Mouse (Mus musculus): ENCODE results near the gene Hist1h4d.
A peak's percentile ranks its signal among the peaks of the same experiment; 100 is the strongest.
"Not testable (repeated sequence)": the region's sequence is repeated elsewhere in the genome, so short reads cannot be mapped to it uniquely, and the experiment has no call there.

Hist1h4d gene

GRCm38 (mm10) chr13:23581408-23582218, at the start of gene Hist1h4d:
Gene Hist1h4d (plus strand): TSS chr13:23581598.
- DNase-seq = peak; percentile 94

DNA sequence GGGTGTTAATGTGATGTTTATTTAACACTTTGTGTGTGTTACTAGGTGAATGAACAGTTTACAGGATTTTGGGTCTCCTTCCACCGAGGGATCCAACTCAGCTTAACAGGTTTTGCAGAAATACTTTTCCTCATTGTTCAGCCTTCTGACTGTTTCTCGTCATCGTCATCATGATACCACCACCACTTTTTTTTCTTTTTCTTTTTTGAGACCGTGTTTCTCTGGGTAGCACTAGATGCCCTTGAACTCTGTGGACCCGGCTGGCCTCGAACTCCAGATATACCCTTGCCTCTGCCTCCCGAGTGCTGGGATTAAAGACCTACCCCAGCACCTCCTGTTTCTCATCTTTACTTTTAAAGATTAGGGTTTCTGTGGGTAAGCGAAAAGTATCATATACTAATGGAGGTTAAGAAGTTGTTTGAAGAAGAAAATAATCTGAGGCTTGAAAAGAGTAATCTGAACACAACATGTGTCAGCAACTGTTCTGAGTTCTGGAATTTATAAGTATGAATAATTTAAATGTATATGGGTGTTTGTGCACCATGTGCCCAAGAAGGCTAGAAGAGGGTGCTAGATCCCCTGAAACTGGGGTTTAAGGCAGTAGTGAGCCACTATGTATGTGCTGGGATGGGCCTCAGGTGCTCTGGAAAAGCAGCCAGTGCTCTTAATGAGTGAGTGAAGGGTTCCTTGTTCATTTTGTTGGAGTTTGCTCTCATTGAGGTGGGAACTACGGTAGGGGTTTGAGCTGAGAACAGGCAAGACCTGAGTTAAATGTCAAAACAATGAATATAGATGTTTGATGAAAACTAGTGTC, 48.9 kb upstream of the Hist1h4d start:
- DNase-seq = no peak

DNA sequence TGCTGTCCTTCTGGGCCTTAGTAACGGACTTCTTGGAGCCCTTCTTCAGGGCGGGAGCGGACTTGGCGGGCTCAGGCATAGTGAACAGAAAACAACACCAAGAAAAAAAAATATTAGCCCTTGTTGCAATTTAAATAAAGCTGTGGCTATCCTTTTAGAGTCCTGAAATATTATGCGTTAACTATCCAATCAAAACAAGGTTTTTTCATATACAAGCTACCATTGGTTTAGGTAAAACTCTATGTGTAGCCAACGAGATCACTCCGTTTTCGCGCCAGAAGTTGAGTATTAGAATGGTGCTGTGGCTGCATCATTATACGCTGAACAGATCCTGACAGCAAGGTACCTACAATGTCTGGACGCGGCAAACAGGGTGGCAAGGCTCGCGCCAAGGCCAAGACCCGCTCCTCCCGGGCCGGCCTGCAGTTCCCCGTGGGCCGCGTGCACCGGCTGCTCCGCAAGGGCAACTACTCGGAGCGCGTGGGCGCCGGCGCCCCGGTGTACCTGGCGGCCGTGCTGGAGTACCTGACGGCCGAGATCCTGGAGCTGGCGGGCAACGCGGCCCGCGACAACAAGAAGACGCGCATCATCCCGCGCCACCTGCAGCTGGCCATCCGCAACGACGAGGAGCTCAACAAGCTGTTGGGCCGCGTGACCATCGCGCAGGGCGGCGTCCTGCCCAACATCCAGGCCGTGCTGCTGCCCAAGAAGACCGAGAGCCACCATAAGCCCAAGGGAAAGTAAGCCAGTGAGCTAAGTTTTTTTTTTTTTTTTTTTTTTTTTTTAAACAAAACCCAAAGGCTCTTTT, 47.6 kb upstream of the Hist1h4d start, which contains the start of gene Hist1h2af:
TSS of gene Hist1h2af (plus strand) at position 347 of the 808 bp plus-strand sequence.
- peak; percentile 62 for DNase-seq

DNA sequence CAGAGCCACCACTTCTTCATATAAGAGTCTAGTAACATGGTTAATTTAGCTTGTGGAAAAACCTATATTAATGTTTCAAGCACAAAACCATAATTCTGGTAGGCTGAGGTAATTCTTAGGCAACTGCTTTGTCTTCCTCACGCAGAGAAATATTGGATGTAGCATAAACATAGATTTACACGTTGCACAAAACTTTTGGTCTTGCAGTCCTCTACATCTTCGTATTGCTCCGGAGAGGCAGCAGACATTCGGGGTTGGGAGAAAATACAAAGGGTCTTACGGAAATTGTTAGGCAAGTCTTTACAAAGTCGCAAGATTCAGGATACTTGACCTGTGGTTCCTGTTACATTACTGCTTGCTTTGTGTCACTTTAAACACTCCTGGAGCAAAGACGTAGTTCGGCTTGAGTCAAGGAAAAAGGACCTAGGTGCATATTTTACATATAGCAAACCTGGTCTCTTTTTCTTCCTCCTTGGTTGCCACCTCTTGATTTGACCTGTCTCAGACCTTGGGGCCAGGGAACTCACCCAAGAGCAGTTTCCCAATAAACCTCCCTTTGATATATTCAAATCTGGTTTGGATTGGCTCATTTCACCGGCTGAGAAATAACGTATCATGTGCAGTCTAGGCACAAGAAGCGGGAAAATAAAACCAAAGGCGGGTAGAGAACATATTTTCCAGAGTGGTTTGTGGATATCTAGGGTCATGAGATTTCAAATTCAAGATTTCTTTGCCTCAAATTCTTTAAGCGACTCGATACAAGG, 46.8 kb upstream of the Hist1h4d start:
- no peak for DNase-seq

DNA sequence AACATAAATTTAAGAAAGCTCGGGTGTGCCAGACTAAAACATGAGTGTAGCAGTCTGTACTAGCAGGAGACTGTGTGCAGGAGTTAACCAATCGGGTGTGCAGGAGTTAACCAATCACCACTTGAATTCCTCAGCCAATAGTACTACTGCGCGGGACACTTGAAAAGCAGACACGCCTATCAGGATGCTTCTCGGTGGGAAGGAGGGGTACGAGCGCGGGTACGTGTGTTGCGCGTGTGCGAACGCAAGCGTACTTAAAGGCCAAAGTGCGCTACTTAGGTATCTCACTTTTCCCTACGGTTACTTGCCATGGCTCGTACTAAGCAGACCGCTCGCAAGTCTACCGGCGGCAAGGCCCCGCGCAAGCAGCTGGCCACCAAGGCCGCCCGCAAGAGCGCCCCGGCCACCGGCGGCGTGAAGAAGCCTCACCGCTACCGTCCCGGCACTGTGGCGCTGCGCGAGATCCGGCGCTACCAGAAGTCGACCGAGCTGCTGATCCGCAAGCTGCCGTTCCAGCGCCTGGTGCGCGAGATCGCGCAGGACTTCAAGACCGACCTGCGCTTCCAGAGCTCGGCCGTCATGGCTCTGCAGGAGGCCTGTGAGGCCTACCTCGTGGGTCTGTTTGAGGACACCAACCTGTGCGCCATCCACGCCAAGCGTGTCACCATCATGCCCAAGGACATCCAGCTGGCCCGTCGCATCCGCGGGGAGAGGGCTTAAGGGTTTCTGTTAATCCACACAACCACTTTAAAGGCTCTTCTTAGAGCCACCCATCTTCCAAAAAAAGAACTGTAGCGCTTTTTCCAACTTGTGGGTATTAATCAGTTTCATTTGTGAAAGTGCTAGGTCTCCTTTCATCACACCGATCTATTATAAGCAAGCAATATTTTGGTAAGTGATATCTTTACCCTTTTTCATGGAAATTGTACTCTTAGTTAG, 46.0 kb upstream of the Hist1h4d start, which contains the start of gene Hist1h3g:
TSS of gene Hist1h3g (plus strand) at position 286 of the 939 bp plus-strand sequence.
- peak; percentile 71 for DNase-seq

DNA sequence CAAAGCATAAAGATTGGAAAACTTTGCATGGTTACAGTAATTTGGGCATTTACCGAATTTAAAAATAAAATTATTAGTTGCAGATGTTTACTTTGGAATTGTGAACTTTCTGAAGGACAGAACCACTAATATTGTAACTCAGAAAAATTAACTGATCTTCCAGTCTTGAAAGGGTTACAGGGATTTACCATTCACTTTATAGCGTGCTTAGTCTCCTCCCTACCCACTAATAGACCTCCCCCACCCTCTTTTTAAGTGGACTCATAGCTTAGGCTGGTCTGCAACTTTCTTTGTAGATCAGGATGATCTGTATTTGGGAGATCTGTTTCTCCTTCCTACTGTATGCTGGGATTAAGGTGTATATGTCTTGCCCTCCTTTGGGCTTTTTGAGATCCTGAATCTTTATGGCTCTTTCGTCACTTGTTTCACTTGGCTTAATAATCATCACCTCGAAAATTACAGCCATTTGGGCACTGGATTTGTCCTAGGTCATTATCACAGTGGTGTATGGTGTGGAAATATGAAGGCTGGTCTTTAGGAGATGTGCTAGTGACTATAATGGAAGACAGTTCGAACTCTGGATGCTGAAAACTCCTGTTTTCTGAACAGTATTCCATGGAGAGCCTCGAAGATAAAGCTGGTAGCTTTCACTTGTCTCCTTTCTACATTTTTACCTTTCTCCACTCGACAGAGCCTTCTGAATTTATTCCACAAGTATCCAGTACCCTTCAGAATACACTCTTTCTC, 45.1 kb upstream of the Hist1h4d start:
- DNase-seq = no peak

- DNase-seq = no peak
Measured at GRCm38 (mm10) chr13:23537006-23537710, 44.2 kb upstream of the Hist1h4d start.

- DNase-seq = no peak
Measured at GRCm38 (mm10) chr13:23538249-23538648, 43.1 kb upstream of the Hist1h4d start.

DNA sequence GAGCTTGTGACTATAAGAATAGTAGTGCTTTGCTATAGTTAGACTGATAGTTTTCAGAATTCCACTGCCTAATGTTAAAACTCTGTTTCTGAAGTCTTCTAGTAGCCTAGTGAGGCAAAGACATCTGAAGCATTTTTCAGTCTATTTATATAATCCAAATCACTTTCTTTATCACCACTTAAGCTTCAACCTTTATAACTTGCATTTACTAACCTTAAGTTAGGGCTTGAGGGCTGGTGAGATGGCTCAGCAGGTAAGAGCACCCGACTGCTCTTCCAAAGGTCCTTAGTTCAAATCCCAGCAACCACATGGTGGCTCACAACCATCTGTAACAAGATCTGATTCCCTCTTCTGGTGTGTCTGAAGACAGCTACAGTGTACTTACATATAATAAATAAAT, 41.6 kb upstream of the Hist1h4d start:
- DNase-seq = not testable (repeated sequence)

GRCm38 (mm10) chr13:23541497-23541896, 39.9 kb upstream of the Hist1h4d start:
- DNase-seq = no peak

DNA sequence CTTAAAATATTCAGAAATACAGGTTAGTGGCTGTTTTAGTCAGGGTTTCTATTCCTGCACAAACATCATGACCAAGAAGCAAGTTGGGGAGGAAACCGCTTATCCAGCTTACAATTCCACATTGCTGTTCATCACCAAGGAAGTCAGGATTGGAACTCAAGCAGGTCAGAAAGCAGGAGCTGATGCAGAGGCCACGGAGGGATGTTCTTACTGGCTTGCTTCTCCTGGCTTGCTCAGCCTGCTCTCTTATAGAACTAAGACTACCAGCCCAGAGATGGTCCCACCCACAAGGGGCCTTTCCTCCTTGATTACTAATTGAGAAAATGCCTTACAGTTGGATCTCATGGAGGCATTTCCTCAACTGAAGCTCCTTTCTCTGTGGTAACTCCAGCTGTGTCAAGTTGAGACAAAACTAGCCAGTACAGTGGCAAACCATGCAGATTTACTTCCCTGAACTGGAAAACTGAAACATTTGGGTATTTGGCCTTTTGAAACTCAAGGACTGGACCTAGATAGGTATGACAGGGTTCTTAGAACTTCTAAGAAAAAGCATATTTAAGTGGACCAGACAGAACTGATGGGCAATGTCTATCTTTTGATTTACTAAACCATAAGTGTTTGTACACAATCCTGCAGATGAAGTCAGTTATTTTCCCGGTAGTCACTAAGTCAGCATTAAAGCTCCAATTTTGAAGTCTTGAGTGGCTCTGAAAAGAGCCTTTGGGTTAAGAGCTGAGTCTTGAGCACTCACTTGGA, 39.0 kb upstream of the Hist1h4d start:
- not testable (repeated sequence) for DNase-seq

- not testable (repeated sequence) for DNase-seq
Measured at GRCm38 (mm10) chr13:23542999-23543607, 38.3 kb upstream of the Hist1h4d start, which contains the start of gene Hist1h2bh. Gene Hist1h2bh (minus strand): TSS chr13:23543392.

DNA sequence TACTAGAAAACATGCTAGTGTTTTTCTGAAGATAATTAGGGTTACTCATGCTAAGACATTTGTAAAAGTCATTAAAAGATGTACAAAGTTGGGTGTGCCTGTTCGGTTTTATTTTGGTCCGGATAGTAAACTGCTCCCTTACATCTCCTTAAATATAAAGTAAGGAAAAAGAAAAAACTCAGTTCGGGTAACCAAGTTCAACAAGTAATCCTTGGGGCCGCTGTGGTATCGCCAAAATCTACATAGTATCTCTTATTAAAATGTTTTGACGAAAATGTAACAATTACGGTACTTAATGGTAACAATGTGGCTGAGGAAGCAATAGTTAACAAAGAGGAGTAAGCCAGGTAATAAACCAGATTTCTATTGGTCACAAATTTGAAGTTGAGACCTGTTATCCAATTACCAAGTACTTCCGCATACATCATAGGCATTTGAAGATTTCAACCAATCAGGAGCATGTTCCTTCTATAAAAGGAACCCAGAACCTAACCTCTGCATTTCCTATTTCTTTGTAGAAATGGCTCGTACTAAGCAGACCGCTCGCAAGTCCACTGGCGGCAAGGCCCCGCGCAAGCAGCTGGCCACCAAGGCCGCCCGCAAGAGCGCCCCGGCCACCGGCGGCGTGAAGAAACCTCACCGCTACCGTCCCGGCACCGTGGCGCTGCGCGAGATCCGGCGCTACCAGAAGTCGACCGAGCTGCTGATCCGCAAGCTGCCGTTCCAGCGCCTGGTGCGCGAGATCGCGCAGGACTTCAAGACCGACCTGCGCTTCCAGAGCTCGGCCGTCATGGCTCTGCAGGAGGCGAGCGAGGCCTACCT, 37.2 kb upstream of the Hist1h4d start, which contains the start of gene Hist1h3f:
TSS of gene Hist1h3f (plus strand) at position 88 of the 822 bp plus-strand sequence.
- peak; percentile 68 for DNase-seq

DNA sequence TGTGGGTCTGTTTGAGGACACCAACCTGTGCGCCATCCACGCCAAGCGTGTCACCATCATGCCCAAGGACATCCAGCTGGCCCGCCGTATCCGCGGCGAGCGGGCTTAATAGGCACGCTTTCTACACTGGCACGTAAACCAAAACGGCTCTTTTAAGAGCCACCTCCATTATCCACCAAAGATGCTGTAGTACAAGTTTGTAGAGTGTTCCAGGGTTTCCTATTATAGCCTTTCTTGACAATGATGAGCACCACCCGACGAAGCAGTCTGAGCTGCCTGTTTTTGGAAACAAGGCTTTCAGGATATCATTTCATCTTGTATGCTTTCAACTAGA, 36.6 kb upstream of the Hist1h4d start:
- not testable (repeated sequence) for DNase-seq

DNA sequence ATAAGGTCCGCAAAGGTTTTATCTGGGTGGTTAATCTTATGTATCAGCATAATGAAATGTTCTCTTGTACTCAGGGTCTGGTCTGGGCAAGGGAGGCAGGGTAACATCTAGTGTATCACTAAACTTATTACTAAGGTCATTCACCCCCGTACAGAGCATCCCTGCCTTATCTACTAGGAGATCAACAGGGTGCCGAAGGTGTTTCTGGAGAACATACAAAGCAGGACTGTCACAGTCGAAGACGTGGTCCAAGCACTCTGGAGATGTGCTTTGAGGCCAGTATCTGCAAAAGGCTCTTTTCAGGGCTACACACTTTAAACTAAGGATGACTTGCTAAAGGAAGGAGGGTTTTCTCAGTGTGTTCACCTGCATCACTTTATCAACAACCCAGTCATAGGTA, 34.7 kb upstream of the Hist1h4d start:
- DNase-seq = no peak

GRCm38 (mm10) chr13:23550761-23551145, 30.6 kb upstream of the Hist1h4d start:
- no peak for DNase-seq

DNA sequence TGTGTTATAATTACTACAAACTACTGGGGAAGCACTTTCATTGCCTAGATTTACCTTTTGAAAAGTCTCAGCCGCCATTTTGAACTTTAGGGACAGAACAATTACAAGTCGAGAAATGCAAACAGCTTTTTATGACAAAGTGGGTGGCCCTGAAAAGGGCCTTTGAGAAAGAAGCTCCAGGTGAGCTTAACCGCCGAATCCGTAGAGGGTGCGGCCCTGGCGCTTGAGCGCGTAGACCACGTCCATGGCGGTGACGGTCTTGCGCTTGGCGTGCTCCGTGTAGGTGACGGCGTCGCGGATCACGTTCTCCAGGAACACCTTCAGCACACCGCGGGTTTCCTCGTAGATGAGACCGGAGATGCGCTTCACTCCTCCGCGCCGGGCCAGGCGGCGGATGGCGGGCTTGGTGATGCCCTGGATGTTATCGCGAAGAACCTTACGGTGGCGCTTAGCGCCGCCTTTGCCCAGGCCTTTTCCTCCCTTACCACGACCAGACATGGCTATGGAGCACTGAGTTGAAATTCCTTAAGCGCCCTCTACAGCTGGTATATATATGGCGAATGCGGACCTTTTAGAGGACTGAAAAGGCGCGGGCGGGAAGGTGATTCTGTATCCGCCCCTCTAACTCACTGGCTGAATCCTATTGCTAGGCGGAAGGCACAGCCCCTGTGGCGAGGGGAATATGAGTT, 30.1 kb upstream of the Hist1h4d start, which contains the start of gene Hist1h4f:
TSS of gene Hist1h4f (minus strand) at position 503 of the 689 bp plus-strand sequence.
- DNase-seq = peak; percentile 86

Measured in cerebellum, adult 11 months (tissue).